Mouse (Mus musculus) cerebellum, postnatal 25 days (tissue): Measurements from ENCODE around the gene C1qtnf3.
"Not testable (repeated sequence)": the region's sequence is repeated elsewhere in the genome, so short reads cannot be mapped to it uniquely, and the experiment has no call there.

Experiments
- DNase-seq, 2 experiments: peaks; one replicate each; pipeline ENCODE4 v3.0.0; 2021; ENCODE audit warnings: mixed read lengths in 2 of 2

C1qtnf3 gene

GRCm38 (mm10) chr15:10959277-10960026, 7.3 kb downstream of the C1qtnf3 start:
- no peak for DNase-seq

GRCm38 (mm10) chr15:10960267-10960666, 8.1 kb downstream of the C1qtnf3 start:
- no peak for DNase-seq

GRCm38 (mm10) chr15:10962601-10963000, 10.5 kb downstream of the C1qtnf3 start:
- no peak for DNase-seq

GRCm38 (mm10) chr15:10969439-10969838, 17.3 kb downstream of the C1qtnf3 start:
- DNase-seq, result no peak

- no peak for DNase-seq
Observed at GRCm38 (mm10) chr15:10970777-10971176, 18.6 kb downstream of the C1qtnf3 start.

- no peak for DNase-seq
Observed at GRCm38 (mm10) chr15:10977151-10977550, 25.0 kb downstream of the C1qtnf3 start.

- DNase-seq, result no peak
Observed at GRCm38 (mm10) chr15:10980712-10981111, 28.6 kb downstream of the C1qtnf3 start.

- peak; percentile 95 to 96 for DNase-seq
Observed at GRCm38 (mm10) chr15:10981377-10982063, 29.4 kb downstream of the C1qtnf3 start, which contains the start of gene Amacr. Gene Amacr, plus strand, starts transcription at chr15:10981756.

- DNase-seq, result no peak
Observed at GRCm38 (mm10) chr15:10982064-10982435, 29.9 kb downstream of the C1qtnf3 start.

- DNase-seq, result no peak
Observed at GRCm38 (mm10) chr15:10985756-10986155, 33.6 kb downstream of the C1qtnf3 start.

- DNase-seq, result not testable (repeated sequence)
Observed at GRCm38 (mm10) chr15:10986477-10986876, 34.3 kb downstream of the C1qtnf3 start.

GRCm38 (mm10) chr15:10990411-10990810, 38.3 kb downstream of the C1qtnf3 start:
- no peak for DNase-seq

GRCm38 (mm10) chr15:10991566-10991965, 39.4 kb downstream of the C1qtnf3 start:
- no peak for DNase-seq

- DNase-seq, result no peak
Observed at GRCm38 (mm10) chr15:10999832-11000231, 47.7 kb downstream of the C1qtnf3 start.

GRCm38 (mm10) chr15:11000421-11000820, 48.3 kb downstream of the C1qtnf3 start, which contains the start of gene Slc45a2:
Gene Slc45a2, plus strand, starts transcription at chr15:11000721.
- DNase-seq, result no peak

- DNase-seq, result no peak
Observed at GRCm38 (mm10) chr15:11003791-11004190, 51.7 kb downstream of the C1qtnf3 start.

GRCm38 (mm10) chr15:11004646-11005045, 52.5 kb downstream of the C1qtnf3 start:
- DNase-seq, result no peak

- DNase-seq, result no peak
Observed at GRCm38 (mm10) chr15:11008756-11009155, 56.6 kb downstream of the C1qtnf3 start.

- no peak for DNase-seq
Observed at GRCm38 (mm10) chr15:11010976-11011548, 58.9 kb downstream of the C1qtnf3 start.

GRCm38 (mm10) chr15:11014931-11015330, 62.8 kb downstream of the C1qtnf3 start:
- no peak for DNase-seq

GRCm38 (mm10) chr15:11026801-11027561, 74.8 kb downstream of the C1qtnf3 start:
- DNase-seq, result no peak
